Mouse (Mus musculus) small intestine, adult 2 months (tissue): Measurements from ENCODE around the gene March7. TPM values are rescaled to one million over a fixed set of nuclear protein-coding genes. Genes with fewer than 3 reads are reported as not detected.
A peak's percentile ranks its signal among the peaks of the same experiment; 100 is the strongest.

ENCODE experiments used
- H3K27ac ChIP-seq: fragments of 200-500 bp; 2 replicates; pipeline ENCODE4 v1.5.1; 2012; ENCODE audit warnings: low read depth, low read length, control low read depth, inconsistent platforms; ENCODE audit not compliant: insufficient read depth
- H3K27me3 ChIP-seq: fragments of 200-500 bp; 2 replicates; pipeline ENCODE4 v1.6.1; 2012; ENCODE audit warnings: mild to moderate bottlenecking, moderate library complexity, low read length, inconsistent platforms; ENCODE audit not compliant: control insufficient read depth, insufficient read depth
- H3K36me3 ChIP-seq: fragments of 200-500 bp; 2 replicates; pipeline ENCODE4 v1.6.1; 2012; ENCODE audit warnings: mild to moderate bottlenecking, low read length, control low read depth, inconsistent platforms; ENCODE audit not compliant: control insufficient read depth, insufficient read depth
- H3K4me1 ChIP-seq: fragments of 200-500 bp; 2 replicates; pipeline ENCODE4 v1.6.1; 2012; ENCODE audit warnings: low read length, inconsistent platforms, mixed read lengths; ENCODE audit not compliant: control insufficient read depth, insufficient read depth, insufficient read length
- H3K4me3 ChIP-seq: fragments of 200-500 bp; 2 replicates; pipeline ENCODE4 v1.5.1; 2012; ENCODE audit warnings: low read depth, mild to moderate bottlenecking, control low read depth, inconsistent platforms, low read length, moderate library complexity
- CTCF ChIP-seq: fragments of 200-500 bp; IDR thresholded peaks from 2 replicates; pipeline ENCODE4 v1.5.1; 2012; ENCODE audit warnings: low read depth, mild to moderate bottlenecking, control low read depth, inconsistent platforms, low read length, moderate library complexity, mixed read lengths; ENCODE audit not compliant: insufficient replicate concordance, insufficient read length; ENCODE audit errors: extremely low read depth
- POLR2A ChIP-seq: fragments of 200-500 bp; IDR thresholded peaks from 2 replicates; pipeline ENCODE4 v1.6.1; 2012; ENCODE audit warnings: low read depth, mild to moderate bottlenecking, control low read depth, inconsistent platforms, low read length, moderate library complexity
- WGBS: fragments of 180-500 bp; shearing (Covaris S2); methylation state at CpG from one replicate; pipeline ENCODE4 v1.1.7; 2018; 5-methylcytosine and 5-hydroxymethylcytosine counted together
- polyA plus RNA-seq: library from polyadenylated mRNA; depleted of rRNA; stranded (reverse); fragments of >200 nt; gene quantifications from 2 replicates; pipeline ENCODE4 v1.2.3, GENCODE M21; 2012

March7 gene
- polyA plus RNA-seq, 1 experiment = 4.4 TPM

DNA sequence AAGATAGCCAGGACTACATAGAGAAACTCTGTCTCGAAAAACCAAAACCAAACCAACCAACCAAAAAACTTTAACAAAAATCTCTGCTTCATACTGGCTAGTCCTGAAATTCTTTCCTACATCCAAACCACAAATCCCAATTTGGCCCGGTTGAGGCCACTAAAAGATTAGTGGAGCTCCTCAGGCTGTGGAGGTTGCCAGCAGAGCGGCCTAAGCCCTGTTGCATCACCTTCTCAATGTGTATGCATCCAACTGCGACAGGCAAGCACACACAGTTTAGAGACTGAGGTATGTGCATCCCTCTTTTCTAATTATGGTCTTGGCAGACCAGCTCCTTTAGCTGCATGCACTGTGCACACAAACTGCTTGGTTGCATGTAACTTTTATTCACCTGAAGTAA lies 36.1 kb upstream of the March7 start:
- Histone ChIP-seq H3K4me1 (no peaks in the 10 kb centered on the region; the same call in 1 of the 2 replicates), H3K4me3 (no peak overlapping the region), H3K27me3 (no peaks in the 10 kb centered on the region), H3K36me3 (no peaks in the 10 kb centered on the region), H3K27ac (no peak overlapping the region)
- TF ChIP-seq CTCF = no peak
- no peak for TF ChIP-seq POLR2A
- 91% methylated on average over 4 of the region's 4 CpGs for WGBS

DNA sequence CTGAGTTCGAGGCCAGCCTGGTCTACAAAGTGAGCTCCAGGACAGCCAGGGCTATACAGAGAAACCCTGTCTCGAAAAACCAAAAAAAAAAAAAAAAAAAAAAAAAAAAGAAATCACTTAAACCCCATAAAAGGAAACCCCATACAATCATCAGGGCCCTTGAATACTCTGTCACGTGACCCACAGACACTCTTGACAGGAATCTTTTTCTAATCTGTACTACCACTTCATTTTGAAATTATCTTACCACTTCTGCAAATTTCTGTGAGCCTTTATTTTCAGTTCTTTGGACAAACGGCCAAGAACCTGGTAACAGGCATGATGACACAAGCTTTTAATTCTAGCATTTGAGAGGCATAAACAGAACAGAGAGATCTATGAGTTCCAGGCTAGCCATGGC lies 34.6 kb upstream of the March7 start:
- no peaks in the 10 kb centered on the region for H3K36me3 ChIP-seq
- TF ChIP-seq POLR2A (no peak), CTCF (no peak)
- 92% methylated on average over 3 of the region's 4 CpGs for WGBS
- H3K27me3 ChIP-seq = no peaks in the 10 kb centered on the region
- no peak overlapping the region for H3K27ac ChIP-seq
- no peaks in the 10 kb centered on the region; the same call in 1 of the 2 replicates for H3K4me1 ChIP-seq
- no peak overlapping the region for H3K4me3 ChIP-seq

DNA sequence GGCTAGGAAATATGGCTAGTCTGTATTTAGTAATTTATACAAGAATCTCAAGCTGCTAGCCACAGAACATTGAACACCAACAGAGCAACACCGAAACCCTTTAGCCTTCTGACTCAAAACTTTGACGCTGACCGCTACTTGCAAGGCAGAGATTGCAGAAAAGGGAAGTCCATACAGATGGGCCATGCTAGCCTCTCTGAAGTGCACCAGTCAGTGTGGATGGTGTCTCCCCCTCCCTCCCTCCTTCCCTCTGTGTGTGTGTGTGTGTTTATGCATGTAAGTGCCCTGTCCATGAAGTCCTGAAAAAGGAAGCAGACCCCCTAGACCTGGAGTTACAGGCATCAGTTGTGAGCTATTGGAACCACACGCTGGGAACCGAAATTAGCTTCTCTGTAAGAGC lies 33.6 kb upstream of the March7 start:
- Histone ChIP-seq H3K4me1 (no peaks in the 10 kb centered on the region; the same call in 1 of the 2 replicates), H3K27me3 (no peaks in the 10 kb centered on the region), H3K36me3 (no peaks in the 10 kb centered on the region), H3K4me3 (no peak overlapping the region), H3K27ac (no peak overlapping the region)
- no peak for TF ChIP-seq POLR2A
- no peak for TF ChIP-seq CTCF
- WGBS = 77% methylated on average over 5 of the region's 5 CpGs

DNA sequence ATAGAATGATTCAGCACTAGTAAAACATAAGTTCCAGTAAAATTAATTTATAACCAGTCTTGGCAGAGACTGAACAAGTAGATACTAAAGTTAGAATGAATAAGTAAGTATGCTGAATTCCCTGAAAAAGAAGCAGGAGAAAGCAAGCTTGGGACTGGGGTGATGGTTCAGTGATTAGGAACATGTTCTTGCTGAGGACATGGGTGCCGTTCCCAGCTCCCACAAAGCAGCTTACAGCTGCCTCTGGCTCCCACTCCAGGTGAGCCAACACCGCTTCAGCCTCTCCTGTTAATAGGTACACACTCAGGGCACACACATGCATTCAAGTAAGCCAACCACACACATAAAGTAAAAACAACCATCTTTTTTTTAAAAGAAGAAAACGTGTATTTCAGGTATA lies 32.2 kb upstream of the March7 start:
- Histone ChIP-seq H3K4me1 (no peaks in the 10 kb centered on the region), H3K36me3 (no peaks in the 10 kb centered on the region), H3K27ac (no peak overlapping the region), H3K4me3 (no peak overlapping the region), H3K27me3 (no peaks in the 10 kb centered on the region)
- no peak for TF ChIP-seq POLR2A
- no peak for TF ChIP-seq CTCF
- 87% methylated on average over 3 of the region's 3 CpGs for WGBS

- Histone ChIP-seq H3K4me3 (no peak overlapping the region), H3K36me3 (no peaks in the 10 kb centered on the region), H3K27me3 (no peaks in the 10 kb centered on the region), H3K27ac (no peak overlapping the region), H3K4me1 (no peaks in the 10 kb centered on the region)
- TF ChIP-seq POLR2A = no peak
- no peak for TF ChIP-seq CTCF
- WGBS = 50% methylated on average over 2 of the region's 2 CpGs
These were observed 28.0 kb upstream of the March7 start for GRCm38 (mm10) chr2:60181696-60182095.

GRCm38 (mm10) chr2:60196841-60197240 lies 12.8 kb upstream of the March7 start:
- Histone ChIP-seq H3K27me3 (no peaks in the 10 kb centered on the region), H3K27ac (no peak overlapping the region), H3K36me3 (no peaks in the 10 kb centered on the region), H3K4me3 (no peak overlapping the region), H3K4me1 (no peaks in the 10 kb centered on the region)
- TF ChIP-seq POLR2A (no peak), CTCF (no peak)
- 74% methylated on average over 1 of the region's 1 CpGs for WGBS

DNA sequence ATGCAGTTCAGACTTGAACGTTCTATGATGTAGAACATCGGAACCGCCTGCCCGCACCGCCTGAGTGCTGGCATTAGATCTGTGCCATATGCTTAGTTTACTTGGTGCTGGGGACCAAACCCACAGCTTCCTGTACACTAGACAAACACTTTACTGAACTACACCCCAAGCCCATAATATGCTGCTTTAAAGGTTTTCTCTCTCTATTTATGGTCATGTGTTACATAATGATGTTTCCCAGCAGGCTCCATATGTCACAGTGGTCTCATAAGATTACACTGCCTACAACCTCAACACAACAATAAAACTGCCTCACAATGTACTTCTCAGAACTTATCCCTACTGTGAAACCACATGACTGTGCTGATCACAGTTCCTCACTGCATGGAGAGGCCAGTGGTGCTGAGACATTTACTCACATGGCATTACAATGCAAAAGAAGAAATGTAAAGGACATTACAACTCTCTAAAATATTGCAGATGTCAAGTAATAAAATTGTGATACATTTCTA lies 9.6 kb upstream of the March7 start:
- WGBS = 94% methylated on average over 5 of the region's 5 CpGs
- Histone ChIP-seq H3K27ac (no peak overlapping the region), H3K27me3 (no peaks in the 10 kb centered on the region), H3K4me1 (peaks cover 11% of the 10 kb centered on the region; the same call in 1 of the 2 replicates), H3K4me3 (no peak overlapping the region), H3K36me3 (no peaks in the 10 kb centered on the region)
- TF ChIP-seq POLR2A = no peak
- no peak for TF ChIP-seq CTCF

DNA sequence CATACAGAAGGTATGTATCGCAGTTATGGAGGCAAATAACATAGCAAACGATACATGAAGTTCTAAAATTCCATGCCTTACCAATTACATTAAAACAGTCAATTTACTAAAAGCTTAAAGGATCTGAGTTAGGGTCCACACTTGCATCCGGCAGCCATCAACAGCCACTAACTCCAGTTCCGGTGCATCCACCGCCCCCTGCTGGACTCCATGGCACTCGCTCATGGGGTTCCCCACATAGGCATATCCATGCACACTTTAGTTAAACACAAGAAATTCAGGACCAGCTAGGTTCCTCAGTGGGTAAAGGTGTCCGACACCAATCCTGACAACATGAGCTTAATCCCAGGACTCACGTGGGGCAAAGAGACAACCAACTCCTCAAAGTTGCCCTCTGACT lies 9.0 kb upstream of the March7 start:
- no peaks in the 10 kb centered on the region for H3K27me3 ChIP-seq
- no peak overlapping the region for H3K27ac ChIP-seq
- 0 out of 2 replicates have a peak, but pooled peaks cover 2% of the 10 kb centered on the region for H3K36me3 ChIP-seq
- no peak overlapping the region for H3K4me3 ChIP-seq
- peaks cover 11% of the 10 kb centered on the region; the same call in 1 of the 2 replicates for H3K4me1 ChIP-seq
- TF ChIP-seq CTCF (peak; percentile 72), POLR2A (no peak)
- WGBS = 73% methylated on average over 8 of the region's 8 CpGs
